Mouse (Mus musculus) liver, adult 10 weeks (tissue): Measurements from ENCODE around the gene Lamp3. TPM values are rescaled to one million over a fixed set of nuclear protein-coding genes. Genes with fewer than 3 reads are reported as not detected.

ENCODE experiments used
- polyA plus RNA-seq: library from polyadenylated mRNA; stranded (reverse); fragments of 350-450 nt; fragmentation: Illumina TruSeq; extraction: RNeasy Lipid Tissue Mini Kit (QIAGEN cat#74804); gene quantifications from one replicate; pipeline ENCODE4 v1.2.3, GENCODE M21; 2014; ENCODE audit warnings: low read depth, low replicate concordance

Gene Lamp3
- polyA plus RNA-seq, result not detected

GRCm38 (mm10) chr16:19706216-19706615 is at the start of gene Lamp3:
Gene Lamp3 (minus strand): TSS chr16:19706375.

GRCm38 (mm10) chr16:19629816-19630215 is 76.4 kb downstream of the Lamp3 start, which contains the start of gene Olfr171:
Gene Olfr171 (minus strand): TSS chr16:19629916.

GRCm38 (mm10) chr16:19611782-19612181 is 94.4 kb downstream of the Lamp3 start, which contains the start of gene Olfr170:
Gene Olfr170 (minus strand): TSS chr16:19611882.

Other genes with a start within 250 kb of the Lamp3 start
- gene Olfr166, start 222.7 kb downstream of the Lamp3 start, polyA plus RNA-seq, result not detected
- not detected for gene Olfr167, start 184.1 kb downstream of the Lamp3 start, polyA plus RNA-seq
- gene Olfr168, start 170.8 kb downstream of the Lamp3 start, polyA plus RNA-seq, result not detected
- not detected for gene Olfr169, start 134.6 kb downstream of the Lamp3 start, polyA plus RNA-seq
- gene Olfr170, start 94.5 kb downstream of the Lamp3 start, polyA plus RNA-seq, result not detected
- gene Olfr171, start 76.5 kb downstream of the Lamp3 start, polyA plus RNA-seq, result not detected
- gene B3gnt5, start 53.8 kb upstream of the Lamp3 start, polyA plus RNA-seq, result 0.40 TPM